Mouse (Mus musculus): Measurements from ENCODE around the gene Kcne4. TPM values are rescaled to one million over a fixed set of nuclear protein-coding genes. Genes with fewer than 3 reads are reported as not detected.

Kcne4 gene
- 26.6 and 30.4 TPM in 2 replicates for polyA plus RNA-seq (2015; fragmentation: Nextera tagmentation; extraction: Ambion mirVana)

GRCm38 (mm10) chr1:78816639-78817038 is at the start of gene Kcne4:
TSS of gene Kcne4 (plus strand) at chr1:78816758.

Other genes starting within 250 kb of the Kcne4 start
- gene Acsl3, start 158.9 kb upstream of the Kcne4 start, polyA plus RNA-seq (2015; fragmentation: Nextera tagmentation; extraction: Ambion mirVana): 21.8 and 31.2 TPM in 2 replicates
- gene Utp14b, start 158.7 kb upstream of the Kcne4 start, polyA plus RNA-seq (2015; fragmentation: Nextera tagmentation; extraction: Ambion mirVana): 1.4 and 2.3 TPM in 2 replicates

Data from urinary bladder, postnatal 0 days (tissue).